Comparison of ENCODE assay signal across 18 mouse cellular contexts in the genomic region with DNA sequence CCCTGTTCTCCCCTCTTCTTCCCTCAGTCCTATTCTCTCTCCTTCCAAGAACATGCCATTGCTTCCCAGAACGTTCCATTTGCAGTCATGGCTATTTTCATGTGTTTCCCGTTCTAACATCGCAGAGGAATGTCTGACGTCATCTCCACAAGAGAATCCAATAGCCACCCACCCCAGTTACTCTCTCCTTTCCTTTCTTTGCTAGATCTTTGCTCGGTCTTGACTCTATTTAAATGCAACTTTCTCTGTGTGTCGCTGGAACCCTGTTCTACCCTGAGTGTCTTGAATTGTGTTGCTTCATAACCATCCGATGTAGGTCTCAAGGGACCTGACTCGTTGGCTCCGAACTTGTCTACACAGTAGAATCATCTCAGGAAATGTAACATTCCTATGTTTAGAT. TPM values are rescaled to one million over a fixed set of nuclear protein-coding genes. Genes with fewer than 3 reads are reported as not detected.
DNase-seq lines count a peak whose midpoint lies in the region; ATAC-seq and TF ChIP-seq lines count a peak whose summit lies in the region.
"Had no signal": no experiment of that assay in that cellular context is flagged by ENCODE, and none has a peak within 500 bp of the region (broad histone marks: within the 10 kb centered on the region; RNA-seq: fewer than 3 reads in every experiment).

No protein-coding gene starts in this region.

- 78% methylated on average over 9 of the region's 9 CpGs for WGBS in kidney, postnatal 0 days
- 72% methylated on average over 9 of the region's 9 CpGs for WGBS in intestine, embryonic 15.5 days

- no peak for TF ChIP-seq CTCF in kidney, postnatal 0 days (IDR thresholded peaks at IDR 0.05; ENCODE audit: low read depth)

- no peaks in the 10 kb centered on the region for H3K27me3 ChIP-seq in kidney, postnatal 0 days (ENCODE audit: insufficient read depth, low read length)
- H3K27me3 ChIP-seq in intestine, embryonic 15.5 days (replicated peaks), result no peaks in the 10 kb centered on the region
- H3K27me3 ChIP-seq: forebrain, embryonic 13.5 days; limb, embryonic 12.5 days; neural tube, embryonic 12.5 days; Patski had no signal

- 0 out of 2 replicates have a peak, but pooled peaks cover 6% of the 10 kb centered on the region for H3K4me1 ChIP-seq in kidney, postnatal 0 days (replicated peaks; ENCODE audit: insufficient read depth, low read length)
- H3K4me1 ChIP-seq in brown adipose tissue, adult 24 weeks (ENCODE audit: control insufficient read depth, insufficient read depth, insufficient read length, low read length), result peaks cover 9% of the 10 kb centered on the region
- peaks cover 4% of the 10 kb centered on the region; the same call in 1 of the 2 replicates for H3K4me1 ChIP-seq in intestine, embryonic 15.5 days (replicated peaks)
- H3K4me1 ChIP-seq: forebrain, embryonic 13.5 days had no signal

- peak; percentile 50 for ATAC-seq in frontal cortex, adult (ENCODE audit: low TSS enrichment)
- ATAC-seq in kidney, postnatal 0 days (replicated peaks; ENCODE audit: low FRiP score, low read depth), result no peak
- ATAC-seq in intestine, embryonic 15.5 days, result no peak
- ATAC-seq: forebrain, embryonic 13.5 days; Patski had no signal

- no peak overlapping the region for H3K27ac ChIP-seq in kidney, postnatal 0 days
- H3K27ac ChIP-seq in brown adipose tissue, adult 24 weeks (replicated peaks; ENCODE audit: low read depth, low read length), result peak overlapping the region; percentile 51; the same call in 1 of the 2 replicates
- no peak overlapping the region for H3K27ac ChIP-seq in intestine, embryonic 15.5 days
- H3K27ac ChIP-seq: forebrain, embryonic 13.5 days; hindbrain, embryonic 10.5 days; layer of hippocampus, adult 2 months; left cerebral cortex, adult 2 months; limb, embryonic 12.5 days; neural tube, embryonic 12.5 days had no signal

- H3K4me3 ChIP-seq in kidney, postnatal 0 days (replicated peaks; ENCODE audit: low read depth, low read length), result no peak overlapping the region
- no peak overlapping the region for H3K4me3 ChIP-seq in brown adipose tissue, adult 24 weeks (ENCODE audit: insufficient read depth, low read depth, low read length)
- no peak overlapping the region for H3K4me3 ChIP-seq in intestine, embryonic 15.5 days (replicated peaks)
- H3K4me3 ChIP-seq: forebrain, embryonic 13.5 days; hindbrain, embryonic 10.5 days; layer of hippocampus, adult 2 months; left cerebral cortex, adult 2 months; limb, embryonic 12.5 days; megakaryocyte, embryonic 14.5 days; neural tube, embryonic 12.5 days had no signal

- H3K36me3 ChIP-seq in kidney, postnatal 0 days (ENCODE audit: insufficient read depth, low read length), result no peaks in the 10 kb centered on the region
- no peaks in the 10 kb centered on the region for H3K36me3 ChIP-seq in intestine, embryonic 15.5 days
- H3K36me3 ChIP-seq: hindbrain, embryonic 10.5 days; limb, embryonic 12.5 days; neural tube, embryonic 12.5 days had no signal

- H3K9ac ChIP-seq in kidney, postnatal 0 days (ENCODE audit: low read depth, low read length), result no peak overlapping the region
- H3K9ac ChIP-seq in intestine, embryonic 15.5 days, result no peak overlapping the region
- H3K9ac ChIP-seq: forebrain, embryonic 13.5 days; limb, embryonic 12.5 days; neural tube, embryonic 12.5 days had no signal

- H3K4me2 ChIP-seq in kidney, postnatal 0 days (ENCODE audit: low read length), result no peak overlapping the region
- H3K4me2 ChIP-seq in intestine, embryonic 15.5 days (replicated peaks), result no peak overlapping the region
- H3K4me2 ChIP-seq: forebrain, embryonic 13.5 days; limb, embryonic 12.5 days; neural tube, embryonic 12.5 days had no signal

- no peak for DNase-seq in frontal cortex, postnatal 14 days (ENCODE audit: low spot score in 2 of 2)
- peak; percentile 29 for DNase-seq in kidney, postnatal 0 days (ENCODE audit: low spot score)
- DNase-seq in kidney, adult 8-10 months, result no peak
- peak; percentile 67 for DNase-seq in skeletal muscle tissue, adult 2 months (ENCODE audit: low read depth, low spot score)
- no peak for DNase-seq in spleen, postnatal 14 days (ENCODE audit: low spot score in 2 of 2)
- DNase-seq: cerebellum, adult 2 months; gastrocnemius, postnatal 14 days had no signal

- H3K9me3 ChIP-seq in kidney, postnatal 0 days (replicated peaks; ENCODE audit: low read length), result no peaks in the 10 kb centered on the region
- H3K9me3 ChIP-seq in intestine, embryonic 15.5 days, result no peaks in the 10 kb centered on the region
- H3K9me3 ChIP-seq: forebrain, embryonic 13.5 days; hindbrain, embryonic 10.5 days; limb, embryonic 12.5 days; neural tube, embryonic 12.5 days had no signal

RNA-seq across cellular contexts. Expression of a gene that starts 55.2 kb away (rescaled TPM):
- polyA plus RNA-seq in kidney, postnatal 0 days (2015; fragmentation: Nextera tagmentation; extraction: Ambion mirVana), result 11.6 and 11.7 TPM in 2 replicates
- polyA plus RNA-seq in brown adipose tissue, adult 24 weeks (2012; ENCODE audit: insufficient read depth, insufficient read length, missing spikeins), result 2.0 and 4.3 TPM in 2 replicates
- polyA plus RNA-seq in intestine, embryonic 15.5 days (2015; fragmentation: Nextera tagmentation; extraction: Ambion mirVana), result 19.8 and 20.4 TPM in 2 replicates

Comparison
In these comparisons a context has a peak if more than half of its experiments do, and no peak if none do; other contexts are left out.
1. DNase-seq: peak in kidney, postnatal 0 days (single experiment) and skeletal muscle tissue, adult 2 months (single experiment); none in frontal cortex, postnatal 14 days (0 of 2), kidney, adult 8-10 months (0 of 2) and spleen, postnatal 14 days (0 of 2).